16 mouse cellular contexts compared by ENCODE assay signal in genomic region chr4:53303621-53304289, GRCm38 (mm10).
A peak's percentile ranks its signal among the peaks of the same experiment; 100 is the strongest.
DNase-seq lines count a peak whose midpoint lies in the region; ATAC-seq and TF ChIP-seq lines count a peak whose summit lies in the region.
"Had no signal": no experiment of that assay in that cellular context is flagged by ENCODE, and none has a peak within 500 bp of the region (broad histone marks: within the 10 kb centered on the region; RNA-seq: fewer than 3 reads in every experiment).

No protein-coding gene starts in this region.

- H3K4me3 ChIP-seq in kidney, embryonic 14.5 days (ENCODE audit: low read length) = no peak overlapping the region
- H3K4me3 ChIP-seq in stomach, embryonic 16.5 days (replicated peaks; ENCODE audit: low read length) = no peak overlapping the region
- no peak overlapping the region for H3K4me3 ChIP-seq in stomach, postnatal 0 days (ENCODE audit: low read depth, low read length)
- H3K4me3 ChIP-seq in neural tube, embryonic 15.5 days (replicated peaks) = no peak overlapping the region
- H3K4me3 ChIP-seq in cerebellum, adult 2 months (replicated peaks; ENCODE audit: insufficient read depth, low read depth, low read length) = no peak overlapping the region
- H3K4me3 ChIP-seq: liver, embryonic 13.5 days; neural tube, embryonic 12.5 days had no signal

- H3K9me3 ChIP-seq in kidney, embryonic 14.5 days (ENCODE audit: control insufficient read depth, low read length) = no peaks in the 10 kb centered on the region
- no peaks in the 10 kb centered on the region for H3K9me3 ChIP-seq in stomach, embryonic 16.5 days (replicated peaks; ENCODE audit: control insufficient read depth, low read length)
- no peaks in the 10 kb centered on the region for H3K9me3 ChIP-seq in stomach, postnatal 0 days (ENCODE audit: control insufficient read depth, low read length)
- no peaks in the 10 kb centered on the region for H3K9me3 ChIP-seq in neural tube, embryonic 15.5 days (replicated peaks)
- H3K9me3 ChIP-seq: liver, embryonic 13.5 days; neural tube, embryonic 12.5 days had no signal

- no peak overlapping the region for H3K4me2 ChIP-seq in kidney, embryonic 14.5 days (replicated peaks; ENCODE audit: low read depth, low read length)
- H3K4me2 ChIP-seq in stomach, embryonic 16.5 days (ENCODE audit: low read depth, low read length) = no peak overlapping the region
- H3K4me2 ChIP-seq in stomach, postnatal 0 days (replicated peaks; ENCODE audit: low read depth) = no peak overlapping the region
- H3K4me2 ChIP-seq in neural tube, embryonic 15.5 days = no peak overlapping the region
- H3K4me2 ChIP-seq: liver, embryonic 13.5 days; neural tube, embryonic 12.5 days had no signal

- TF ChIP-seq CTCF in stomach, postnatal 0 days (IDR thresholded peaks at IDR 0.05; ENCODE audit: low read depth) = no peak
- no peak for TF ChIP-seq CTCF in cerebellum, adult 2 months (IDR thresholded peaks at IDR 0.05; ENCODE audit: borderline replicate concordance, insufficient read depth, low read depth, low read length)

- H3K4me1 ChIP-seq in kidney, embryonic 14.5 days (ENCODE audit: control insufficient read depth, insufficient read depth, low read length) = no peaks in the 10 kb centered on the region
- peaks cover 9% of the 10 kb centered on the region; the same call in 1 of the 2 replicates for H3K4me1 ChIP-seq in stomach, embryonic 16.5 days (ENCODE audit: control insufficient read depth, insufficient read depth, low read length)
- H3K4me1 ChIP-seq in stomach, postnatal 0 days (replicated peaks; ENCODE audit: control insufficient read depth, insufficient read depth) = no peaks in the 10 kb centered on the region
- H3K4me1 ChIP-seq in neural tube, embryonic 15.5 days = peaks cover 6% of the 10 kb centered on the region; the same call in 1 of the 2 replicates
- no peaks in the 10 kb centered on the region for H3K4me1 ChIP-seq in cerebellum, adult 2 months (ENCODE audit: control insufficient read depth, insufficient read depth, low read length)
- H3K4me1 ChIP-seq: liver, embryonic 13.5 days had no signal

- no peaks in the 10 kb centered on the region for H3K36me3 ChIP-seq in kidney, embryonic 14.5 days (ENCODE audit: control insufficient read depth, insufficient read depth, low read length)
- H3K36me3 ChIP-seq in stomach, embryonic 16.5 days (ENCODE audit: control insufficient read depth, insufficient read depth, low read length) = no peaks in the 10 kb centered on the region
- H3K36me3 ChIP-seq in stomach, postnatal 0 days (ENCODE audit: control insufficient read depth, insufficient read depth, low read length) = no peaks in the 10 kb centered on the region
- no peaks in the 10 kb centered on the region for H3K36me3 ChIP-seq in neural tube, embryonic 15.5 days
- H3K36me3 ChIP-seq: liver, embryonic 13.5 days; neural tube, embryonic 12.5 days had no signal

- H3K27ac ChIP-seq in kidney, embryonic 14.5 days (ENCODE audit: low read depth, low read length) = peak overlapping the region; percentile 44; the same call in 1 of the 2 replicates
- peak overlapping the region; percentile 38 for H3K27ac ChIP-seq in stomach, embryonic 16.5 days (ENCODE audit: low read length)
- no peak overlapping the region for H3K27ac ChIP-seq in stomach, postnatal 0 days (replicated peaks)
- peak overlapping the region; percentile 46 for H3K27ac ChIP-seq in neural tube, embryonic 15.5 days (replicated peaks)
- H3K27ac ChIP-seq in cerebellum, adult 2 months (ENCODE audit: insufficient read depth, low read length) = no peak overlapping the region
- H3K27ac ChIP-seq: liver, embryonic 13.5 days; neural tube, embryonic 12.5 days had no signal

- TF ChIP-seq POLR2A in cerebellum, adult 2 months (IDR thresholded peaks at IDR 0.05; ENCODE audit: borderline replicate concordance, insufficient read depth, low read length) = no peak

- ATAC-seq in kidney, embryonic 14.5 days (ENCODE audit: low FRiP score, low TSS enrichment) = peak; percentile 40; the same call in 1 of the 2 replicates
- ATAC-seq in stomach, embryonic 16.5 days (ENCODE audit: insufficient read depth, low FRiP score) = no peak
- no peak for ATAC-seq in stomach, postnatal 0 days (ENCODE audit: low FRiP score, low TSS enrichment)
- ATAC-seq in neural tube, embryonic 15.5 days (ENCODE audit: low FRiP score) = no peak
- ATAC-seq: forebrain, embryonic 16.5 days had no signal

- peak; percentile 35 for DNase-seq in adrenal gland, postnatal 14 days
- no peak for DNase-seq in adrenal gland, adult 8-10 months
- no peak for DNase-seq in kidney, postnatal 36 days
- no peak for DNase-seq in stomach, postnatal 0 days (ENCODE audit: low spot score)
- no peak for DNase-seq in cerebellum, adult 2 months
- DNase-seq: cerebellum, adult 9-10 months; heart, postnatal 36 days; liver, embryonic 13.5 days; lung, postnatal 4 days; midbrain, embryonic 14.5 days; thymus, postnatal 36 days had no signal

- H3K27me3 ChIP-seq in kidney, embryonic 14.5 days (ENCODE audit: control insufficient read depth, insufficient read depth, low read length) = no peaks in the 10 kb centered on the region
- H3K27me3 ChIP-seq in stomach, embryonic 16.5 days (ENCODE audit: control insufficient read depth, insufficient read depth, low read length) = no peaks in the 10 kb centered on the region
- no peaks in the 10 kb centered on the region for H3K27me3 ChIP-seq in stomach, postnatal 0 days (ENCODE audit: control insufficient read depth, insufficient read depth, low read length)
- no peaks in the 10 kb centered on the region for H3K27me3 ChIP-seq in neural tube, embryonic 15.5 days (replicated peaks)
- H3K27me3 ChIP-seq in cerebellum, adult 2 months (ENCODE audit: control insufficient read depth, insufficient read depth, low read length) = no peaks in the 10 kb centered on the region
- H3K27me3 ChIP-seq: liver, embryonic 13.5 days; neural tube, embryonic 12.5 days had no signal

- no peak overlapping the region for H3K9ac ChIP-seq in kidney, embryonic 14.5 days (ENCODE audit: low read depth, low read length)
- no peak overlapping the region for H3K9ac ChIP-seq in stomach, embryonic 16.5 days (ENCODE audit: low read length)
- no peak overlapping the region for H3K9ac ChIP-seq in stomach, postnatal 0 days (ENCODE audit: low read length)
- no peak overlapping the region for H3K9ac ChIP-seq in neural tube, embryonic 15.5 days (replicated peaks)
- H3K9ac ChIP-seq: liver, embryonic 13.5 days; neural tube, embryonic 12.5 days had no signal

- no peak for TF ChIP-seq EP300 in stomach, postnatal 0 days (optimal IDR thresholded peaks at IDR 0.05)

- 15% methylated on average over 4 of the region's 4 CpGs for WGBS in kidney, embryonic 14.5 days
- WGBS in stomach, embryonic 16.5 days = 39% methylated on average over 4 of the region's 4 CpGs
- 44% methylated on average over 4 of the region's 4 CpGs for WGBS in stomach, postnatal 0 days
- WGBS in neural tube, embryonic 15.5 days = 16% methylated on average over 4 of the region's 4 CpGs
- WGBS in cerebellum, adult 2 months = 67% methylated on average over 4 of the region's 4 CpGs

Comparison
In these comparisons a context has a peak if more than half of its experiments do, and no peak if none do; other contexts are left out.
1. H3K27ac ChIP-seq: peak in kidney, embryonic 14.5 days (single experiment), stomach, embryonic 16.5 days (single experiment) and neural tube, embryonic 15.5 days (single experiment); none in stomach, postnatal 0 days (single experiment) and cerebellum, adult 2 months (single experiment).